Mouse (Mus musculus) layer of hippocampus, adult 18-20 months (tissue): ENCODE measurements at regions not wholly inside any gene's neighbourhood (a gene's known extent, or its start where the extent isn't known, plus 50 kb on each side); places are given as distances from the start of the nearest gene placed in this dataset.
A peak's percentile ranks its signal among the peaks of the same experiment; 100 is the strongest.

ENCODE experiments used
- DNase-seq, 2 experiments: peaks; one replicate each; pipeline ENCODE4 v3.0.0; 2022; ENCODE audit warnings: low spot score in 2 of 2

DNA sequence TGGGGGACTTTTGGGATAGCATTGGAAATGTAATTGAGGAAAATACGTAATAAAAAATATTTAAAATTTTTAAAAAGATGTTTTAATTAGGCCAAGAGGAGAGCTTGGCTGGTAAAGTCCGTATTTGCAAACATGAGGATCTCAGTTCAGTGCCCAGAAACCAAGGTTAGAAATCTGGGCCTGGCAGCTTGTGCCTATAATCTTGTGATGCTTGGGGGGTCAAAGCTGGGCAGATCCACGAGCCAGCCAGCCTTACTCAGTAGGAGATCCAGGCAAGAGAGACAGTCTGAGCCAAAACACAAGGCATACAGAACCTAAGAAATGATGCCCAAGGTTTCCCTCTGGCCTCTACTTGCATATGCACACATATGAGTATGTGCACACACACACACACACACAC, 54.1 kb upstream of the Cxadr start:
- DNase-seq, result no peak

GRCm38 (mm10) chr16:78242678-78243077, 58.6 kb upstream of the Cxadr start:
- DNase-seq, result no peak

- DNase-seq, result no peak
Observed at GRCm38 (mm10) chr16:78240152-78240551, 61.1 kb upstream of the Cxadr start.

- DNase-seq, result peak in 1 of 2 experiments; percentile 36
Observed at GRCm38 (mm10) chr16:78238052-78238701, 63.1 kb upstream of the Cxadr start.

DNA sequence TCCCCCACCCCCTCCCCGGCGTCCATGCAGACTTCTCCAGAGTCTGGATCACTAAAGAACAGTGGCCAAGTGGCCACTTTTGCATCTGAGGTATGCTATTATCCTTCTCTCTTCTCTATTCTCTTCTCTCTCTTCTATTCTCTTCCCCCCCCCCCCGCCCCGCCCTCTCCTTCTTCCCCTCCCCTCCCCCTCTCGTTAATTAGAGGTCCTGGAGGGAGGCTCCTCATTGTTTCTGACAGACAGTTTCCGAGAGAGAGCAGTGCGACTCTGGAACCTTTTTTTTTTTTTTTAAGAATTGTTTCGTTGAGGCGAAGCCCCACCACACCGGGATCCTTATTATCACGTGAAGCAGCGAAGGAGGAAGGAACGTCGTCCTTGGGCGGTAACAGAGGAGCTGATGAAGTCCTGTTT, 63.6 kb upstream of the Cxadr start:
- DNase-seq, result no peak

DNA sequence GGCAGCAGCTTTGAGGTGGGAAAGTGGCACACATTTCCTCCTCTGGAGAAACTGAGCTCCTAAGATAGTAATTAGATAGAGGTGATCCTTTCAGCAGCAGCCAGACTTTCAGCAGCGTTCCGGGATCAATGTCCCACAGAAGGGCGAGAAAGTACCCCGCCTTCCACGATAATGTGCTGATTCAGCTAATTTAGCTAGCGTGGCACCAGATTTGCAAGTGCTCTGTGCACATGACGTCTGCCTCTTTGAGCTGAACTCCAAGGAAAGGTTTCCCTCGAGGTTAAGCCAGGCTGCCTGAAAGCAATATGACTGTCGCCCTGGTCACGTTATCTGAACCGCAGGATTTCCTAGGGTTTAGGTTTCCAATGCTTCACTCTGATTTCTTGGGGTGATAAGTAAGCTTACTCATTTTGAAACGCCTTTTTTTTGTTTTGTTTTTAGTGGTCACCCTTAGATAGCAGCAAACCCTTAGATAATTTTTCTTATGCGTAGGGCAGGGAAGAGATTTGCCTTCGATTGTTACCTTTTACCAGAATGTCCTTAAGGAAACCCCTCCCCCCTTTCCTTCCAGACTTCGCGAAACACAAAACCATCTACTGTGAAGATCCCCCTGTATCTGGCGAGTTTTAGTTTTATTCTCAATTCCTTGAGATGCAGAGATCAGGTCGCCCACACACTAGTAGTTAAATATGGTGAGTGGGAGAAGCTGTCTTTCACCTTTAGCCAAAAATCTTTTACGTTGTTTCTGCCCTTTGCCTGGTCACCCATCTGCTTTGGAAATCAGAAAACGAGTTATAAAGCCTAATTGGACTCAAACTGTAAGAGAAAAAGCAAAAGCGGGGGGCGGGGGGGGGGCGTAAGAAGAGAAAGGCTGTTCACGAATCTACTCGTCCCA, 64.3 kb upstream of the Cxadr start:
- DNase-seq, result peak in 1 of 2 experiments; percentile 23

- no peak for DNase-seq
Observed at GRCm38 (mm10) chr16:78232205-78232604, 69.1 kb upstream of the Cxadr start.

GRCm38 (mm10) chr16:78229013-78229412, 72.3 kb upstream of the Cxadr start:
- DNase-seq, result no peak

DNA sequence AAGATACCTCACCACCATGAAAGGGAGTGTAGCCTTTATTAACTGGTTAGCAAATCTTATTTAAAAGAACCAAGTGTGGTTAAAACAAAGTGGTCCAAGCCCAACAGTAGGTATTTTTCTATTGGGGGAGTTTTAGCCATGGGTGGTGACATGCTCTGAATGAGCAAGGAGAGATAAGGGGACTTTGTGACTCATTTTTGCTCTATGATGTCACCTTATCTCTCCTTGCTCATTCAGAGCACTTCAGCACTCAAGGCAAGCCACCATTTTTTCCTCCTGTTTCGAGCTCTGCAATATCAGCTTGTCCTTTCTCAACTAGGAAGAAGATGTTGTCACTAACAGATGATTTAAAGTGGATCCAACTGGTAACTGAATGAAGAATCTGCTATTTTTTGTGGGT, 78.9 kb upstream of the Cxadr start:
- no peak for DNase-seq

- no peak for DNase-seq
Observed at GRCm38 (mm10) chr16:78221781-78222180, 79.5 kb upstream of the Cxadr start.

DNA sequence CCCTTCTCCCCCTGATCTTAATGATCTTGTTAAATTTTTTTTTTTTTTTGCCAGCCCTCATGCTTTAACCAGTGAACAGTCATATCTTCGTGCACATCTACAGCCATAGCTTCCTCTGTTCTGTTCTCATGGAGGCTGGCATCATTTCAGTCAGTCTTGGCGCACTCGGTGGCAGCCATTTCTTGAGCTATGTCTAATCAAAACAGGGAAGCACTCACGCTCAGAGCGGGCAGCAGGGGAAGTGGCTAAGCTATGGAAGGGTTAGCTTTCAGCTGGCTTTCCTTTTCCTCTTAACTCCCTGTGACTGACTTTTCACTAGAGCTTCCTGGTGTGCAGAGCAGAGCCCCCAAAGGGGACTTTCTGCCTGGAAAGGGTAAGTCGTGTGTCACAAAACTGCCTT, 83.7 kb upstream of the Cxadr start:
- DNase-seq, result no peak

GRCm38 (mm10) chr16:78216752-78217351, 84.4 kb upstream of the Cxadr start:
- no peak for DNase-seq

DNA sequence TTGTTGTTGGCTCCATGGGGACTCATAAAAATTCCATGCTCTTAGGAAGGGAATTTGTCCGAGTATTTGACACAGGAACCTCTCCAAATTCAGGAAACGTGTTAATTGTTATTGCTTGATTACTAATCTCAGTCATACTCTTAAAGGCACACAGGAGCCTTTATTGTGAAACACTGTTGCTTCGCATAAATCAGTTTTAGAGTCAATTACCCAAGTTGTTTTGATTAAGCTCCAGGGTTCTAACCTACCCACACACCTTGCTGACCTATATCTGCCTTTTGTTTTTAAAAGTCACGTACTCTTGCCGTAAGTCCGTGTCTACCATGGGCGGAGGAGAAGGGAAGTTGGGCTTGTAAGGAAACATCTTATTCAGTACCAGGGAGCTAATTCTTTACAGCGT, 89.6 kb upstream of the Cxadr start:
- DNase-seq, result no peak

DNA sequence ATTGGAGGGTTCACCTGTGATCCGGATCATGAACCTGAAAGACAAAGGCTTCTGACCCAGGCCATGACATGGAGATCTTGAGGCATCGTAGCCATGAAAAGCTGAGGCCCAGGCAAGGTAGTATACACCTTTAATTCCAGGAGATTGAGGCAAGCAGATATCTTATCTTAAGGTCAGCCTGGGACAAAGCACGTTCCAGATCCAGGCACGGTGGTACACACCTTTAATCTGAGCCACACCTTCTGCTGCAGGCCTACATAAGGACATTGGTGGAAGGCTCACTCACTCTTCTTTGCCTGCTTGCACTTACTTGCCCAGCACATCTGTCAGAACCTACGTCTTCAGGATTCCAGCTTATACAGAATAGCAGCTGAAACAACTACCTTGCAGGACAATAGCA, 93.0 kb upstream of the Cxadr start:
- no peak for DNase-seq

GRCm38 (mm10) chr16:78204332-78204731, 97.0 kb upstream of the Cxadr start:
- DNase-seq, result no peak

- DNase-seq, result no peak
Observed at GRCm38 (mm10) chr16:78200044-78200830, 101.1 kb upstream of the Cxadr start.

DNA sequence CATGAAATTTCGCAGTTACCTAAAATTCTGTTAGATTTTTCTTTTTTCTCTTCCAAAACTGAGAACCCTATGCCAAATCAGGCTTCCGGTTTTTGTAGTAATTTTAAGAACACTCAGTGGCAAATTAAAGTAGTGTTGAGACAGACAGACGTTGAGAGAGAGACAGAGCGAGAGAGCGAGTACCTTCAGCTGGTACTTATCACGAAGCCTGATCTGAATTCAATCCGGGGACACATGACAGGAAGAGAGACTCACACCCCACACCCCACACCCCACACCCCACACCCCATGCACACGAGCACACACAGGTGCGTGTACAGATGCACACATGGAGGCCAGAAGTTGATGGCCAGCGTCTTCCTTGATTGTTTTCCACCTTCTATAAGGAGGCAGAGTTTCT, 102.0 kb upstream of the Cxadr start:
- DNase-seq, result no peak

DNA sequence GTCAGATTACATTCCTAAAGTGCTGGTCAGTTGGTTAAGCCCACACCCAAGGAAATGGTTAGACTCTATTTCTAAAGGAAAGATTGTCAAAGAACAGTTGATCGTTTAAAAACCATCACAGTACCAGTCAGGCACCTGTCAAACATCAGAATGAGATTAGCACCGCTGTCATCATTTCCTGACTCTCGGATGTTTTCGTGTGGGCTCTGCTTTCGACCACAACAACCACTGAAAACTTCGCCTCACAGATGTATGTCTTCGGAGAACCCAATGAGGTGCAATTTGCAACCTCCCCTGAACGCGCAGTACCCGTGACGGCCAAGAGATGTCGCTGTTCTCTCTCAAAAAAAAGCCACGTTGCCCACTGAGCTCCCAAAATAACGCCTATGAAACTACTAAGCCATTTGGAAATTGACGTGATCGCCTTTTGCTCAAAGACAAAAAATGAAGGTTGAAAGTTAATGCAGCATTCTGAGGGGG, 102.6 kb upstream of the Cxadr start:
- peak; percentile 66 to 87 for DNase-seq

DNA sequence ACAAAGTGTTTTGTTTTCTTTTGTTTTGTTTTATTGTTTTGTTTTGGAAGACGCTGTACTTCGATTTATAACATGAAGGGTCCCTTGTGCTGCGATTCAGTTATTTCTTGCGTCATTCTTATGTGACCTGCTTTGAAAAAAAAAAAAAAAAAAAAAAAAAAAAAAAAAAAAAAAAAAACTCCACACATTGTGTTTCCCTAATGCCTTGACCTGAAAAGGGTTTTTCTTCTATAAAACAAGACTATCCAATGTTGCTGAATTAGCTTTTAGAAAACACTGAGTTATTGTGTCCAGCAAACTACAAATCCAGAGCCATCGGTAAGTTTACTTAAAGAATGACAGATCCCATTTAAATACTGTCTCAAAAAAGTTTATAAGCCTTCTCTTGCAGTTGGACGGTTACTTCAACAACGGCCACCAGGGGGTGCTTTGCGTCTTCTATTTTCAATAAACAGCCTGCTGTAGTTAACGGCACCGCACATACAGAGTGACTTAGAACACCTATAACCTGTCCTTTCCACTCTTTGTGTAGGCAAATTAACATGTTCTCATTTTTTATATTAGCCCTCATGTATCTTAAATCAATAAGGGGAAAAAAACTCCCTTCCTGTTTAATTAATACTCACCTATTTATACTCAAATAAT, 103.9 kb upstream of the Cxadr start:
- DNase-seq, result peak; percentile 70 to 92

DNA sequence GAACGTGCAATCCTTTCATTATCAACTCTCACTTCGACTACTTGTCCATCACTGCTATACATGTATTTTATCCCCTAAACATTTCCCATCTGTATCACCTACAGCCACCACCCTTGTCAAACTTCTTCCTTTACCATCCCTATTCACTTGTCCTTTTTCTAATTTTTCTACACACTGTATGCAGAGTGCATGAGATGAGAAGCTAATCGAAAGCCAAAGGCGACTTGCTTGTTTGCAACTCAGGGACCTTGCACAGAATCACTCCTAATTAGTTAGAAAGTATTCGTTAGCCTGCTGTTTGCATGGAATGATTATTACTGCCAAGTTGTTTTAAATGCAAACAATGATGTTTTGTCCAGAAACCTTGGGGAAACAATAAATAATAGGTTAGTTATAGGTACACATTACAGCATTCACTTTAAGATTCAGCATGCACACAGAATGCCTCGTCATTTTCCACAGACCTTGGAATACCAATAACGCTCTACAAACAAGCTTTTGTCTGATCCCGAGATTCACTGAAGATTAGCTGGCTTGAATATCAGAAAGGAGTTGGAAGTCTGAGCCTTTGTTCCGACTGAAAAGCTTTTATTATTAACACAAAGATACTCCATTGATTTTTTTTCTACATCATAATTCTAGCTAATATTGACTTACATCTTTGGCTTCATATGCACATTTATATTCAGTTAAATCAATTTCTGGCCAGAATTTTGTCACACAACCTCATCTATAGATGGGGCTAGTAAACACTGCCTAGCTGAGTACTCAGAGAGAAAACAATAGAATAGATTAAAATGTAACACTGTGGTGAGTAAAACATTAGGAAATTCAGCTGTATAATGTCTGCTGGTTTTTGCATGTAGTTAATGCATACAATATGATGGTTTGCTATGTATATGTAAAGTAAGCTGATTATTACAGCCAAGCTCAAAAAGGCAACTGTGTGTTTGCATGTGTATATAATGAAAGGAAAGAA, 130.4 kb upstream of the Cxadr start:
- no peak for DNase-seq
